Mouse (Mus musculus) liver, embryonic 14.5 days (tissue): ENCODE results near the gene Btbd18.

Source experiments
- CTCF ChIP-seq: IDR thresholded peaks from 2 replicates; pipeline ENCODE4 v1.5.1; 2016; ENCODE audit warnings: antibody characterized with exemption, low read depth, control low read depth
- EP300 ChIP-seq: IDR thresholded peaks from 2 replicates; pipeline ENCODE4 v1.6.1; 2016; ENCODE audit warnings: antibody characterized with exemption, low read depth

DNA sequence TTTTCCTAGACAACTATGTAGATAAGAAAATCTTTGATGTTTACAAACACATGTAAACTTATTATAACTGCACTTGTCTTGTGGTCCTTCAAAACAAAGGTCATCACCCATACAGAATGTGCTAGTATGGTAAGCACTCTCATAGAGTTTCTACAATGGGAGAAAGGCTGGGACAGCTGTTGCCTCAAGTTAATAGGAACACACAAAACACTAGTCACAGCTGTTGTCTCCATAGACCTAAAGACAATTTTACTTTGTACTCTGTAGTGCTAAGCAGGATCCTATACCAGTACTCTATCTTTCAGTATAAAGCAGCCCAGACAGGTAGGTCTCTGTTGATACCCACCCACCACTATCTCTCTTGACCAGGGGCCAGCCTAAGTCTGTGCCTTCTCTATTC is 18.0 kb upstream of the Btbd18 start:
- TF ChIP-seq EP300 (no peak), CTCF (no peak)
